Mouse (Mus musculus): ENCODE measurements around the gene Polr2b. TPM values are rescaled to one million over a fixed set of nuclear protein-coding genes. Genes with fewer than 3 reads are reported as not detected.

Gene Polr2b
- polyA plus RNA-seq, 1 experiment from 2014 or later, result 58.7 TPM

DNA sequence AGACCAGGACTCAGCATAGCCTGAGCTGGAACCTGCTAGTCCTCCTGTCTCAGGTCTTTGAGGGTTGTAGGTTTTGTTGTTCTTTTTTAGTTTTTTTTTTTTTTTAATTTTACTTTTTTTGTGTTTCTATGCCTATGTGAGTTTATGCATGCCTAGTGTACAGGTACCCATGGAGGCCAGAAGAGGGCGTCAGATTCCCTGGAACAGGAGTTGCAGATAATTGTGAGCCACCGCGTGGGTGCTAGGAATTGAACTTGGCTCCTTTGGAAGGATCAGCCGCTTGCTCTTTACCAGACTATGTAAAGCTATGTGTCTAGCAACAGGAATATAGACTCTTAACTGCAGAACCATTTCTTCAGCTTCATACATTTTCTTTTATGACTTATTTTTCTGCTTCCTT lies 4.3 kb downstream of the Polr2b start:
- Histone ChIP-seq H3K4me1 (ENCODE audit: control insufficient read depth, insufficient read depth, low read length) (peaks cover 8% of the 10 kb centered on the region; the same call in 1 of the 2 replicates), H3K27me3 (ENCODE audit: control insufficient read depth, insufficient read depth, low read length) (no peaks in the 10 kb centered on the region), H3K36me3 (ENCODE audit: control insufficient read depth, insufficient read depth, low read length) (peaks cover 24% of the 10 kb centered on the region), H3K27ac (ENCODE audit: low read depth, low read length) (no peak overlapping the region), H3K4me3 (ENCODE audit: low read depth, low read length) (no peak overlapping the region), H3K9ac (replicated peaks; ENCODE audit: low read depth, low read length) (no peak overlapping the region), H3K9me3 (ENCODE audit: control insufficient read depth, low read length) (no peaks in the 10 kb centered on the region), H3K4me2 (ENCODE audit: low read depth, low read length) (no peak overlapping the region)
- no peak for ATAC-seq (ENCODE audit: low read depth)
- 97% methylated on average over 4 of the region's 4 CpGs for whole genome bisulfite sequencing

DNA sequence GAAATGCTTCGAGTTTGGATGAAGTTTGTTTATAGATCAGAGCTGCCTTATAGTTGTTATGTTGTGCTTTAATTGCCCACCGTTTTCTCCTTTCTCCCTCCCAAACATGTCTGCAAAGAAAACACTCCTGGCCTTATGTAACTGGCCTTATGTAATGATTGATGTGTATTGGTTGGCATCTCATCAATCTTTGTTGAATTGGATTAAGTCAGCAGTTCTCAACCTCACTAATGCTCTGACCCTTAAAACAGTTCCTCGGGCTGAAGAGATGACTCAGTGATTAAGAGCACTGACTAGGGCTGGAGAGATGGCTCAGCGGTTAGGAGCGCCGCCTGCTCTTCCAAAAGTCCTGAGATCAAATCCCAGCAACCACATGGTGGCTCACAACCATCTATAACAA lies 5.0 kb downstream of the Polr2b start:
- Histone ChIP-seq H3K27me3 (ENCODE audit: control insufficient read depth, insufficient read depth, low read length) (no peaks in the 10 kb centered on the region), H3K36me3 (ENCODE audit: control insufficient read depth, insufficient read depth, low read length) (peaks cover 28% of the 10 kb centered on the region), H3K9ac (replicated peaks; ENCODE audit: low read depth, low read length) (no peak overlapping the region), H3K27ac (ENCODE audit: low read depth, low read length) (no peak overlapping the region), H3K4me3 (ENCODE audit: low read depth, low read length) (no peak overlapping the region), H3K4me2 (ENCODE audit: low read depth, low read length) (no peak overlapping the region), H3K9me3 (ENCODE audit: control insufficient read depth, low read length) (no peaks in the 10 kb centered on the region), H3K4me1 (ENCODE audit: control insufficient read depth, insufficient read depth, low read length) (peaks cover 8% of the 10 kb centered on the region; the same call in 1 of the 2 replicates)
- WGBS, result 92% methylated on average over 6 of the region's 6 CpGs
- ATAC-seq (ENCODE audit: low read depth), result no peak

DNA sequence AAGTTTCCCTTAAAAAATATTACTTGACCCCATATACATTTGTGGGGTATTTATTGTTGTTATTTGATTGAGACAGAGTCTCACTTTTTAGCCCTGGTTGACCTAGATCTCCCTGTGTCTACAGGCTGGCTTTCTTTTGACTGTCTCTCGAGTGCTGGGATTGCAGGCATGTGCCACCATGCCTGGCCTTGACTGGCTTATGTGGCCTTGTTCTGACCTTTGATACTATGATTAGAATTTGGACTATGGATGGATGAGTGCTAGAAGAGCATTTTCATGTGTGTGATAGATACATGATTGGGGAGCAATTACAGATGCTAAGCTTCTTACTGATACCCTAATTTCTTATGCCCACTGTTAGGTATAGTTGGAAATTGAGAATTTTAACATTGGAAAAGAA lies 15.0 kb downstream of the Polr2b start:
- H3K36me3 ChIP-seq (ENCODE audit: control insufficient read depth, insufficient read depth, low read length), result peaks cover 69% of the 10 kb centered on the region
- no peak overlapping the region for H3K9ac ChIP-seq (replicated peaks; ENCODE audit: low read depth, low read length)
- H3K4me3 ChIP-seq (ENCODE audit: low read depth, low read length), result no peak overlapping the region
- no peak overlapping the region for H3K27ac ChIP-seq (ENCODE audit: low read depth, low read length)
- no peaks in the 10 kb centered on the region for H3K4me1 ChIP-seq (ENCODE audit: control insufficient read depth, insufficient read depth, low read length)
- no peak for ATAC-seq (ENCODE audit: low read depth)
- H3K9me3 ChIP-seq (ENCODE audit: control insufficient read depth, low read length), result no peaks in the 10 kb centered on the region
- no peaks in the 10 kb centered on the region for H3K27me3 ChIP-seq (ENCODE audit: control insufficient read depth, insufficient read depth, low read length)
- WGBS, result 88% methylated on average over 1 of the region's 1 CpGs
- H3K4me2 ChIP-seq (ENCODE audit: low read depth, low read length), result no peak overlapping the region

DNA sequence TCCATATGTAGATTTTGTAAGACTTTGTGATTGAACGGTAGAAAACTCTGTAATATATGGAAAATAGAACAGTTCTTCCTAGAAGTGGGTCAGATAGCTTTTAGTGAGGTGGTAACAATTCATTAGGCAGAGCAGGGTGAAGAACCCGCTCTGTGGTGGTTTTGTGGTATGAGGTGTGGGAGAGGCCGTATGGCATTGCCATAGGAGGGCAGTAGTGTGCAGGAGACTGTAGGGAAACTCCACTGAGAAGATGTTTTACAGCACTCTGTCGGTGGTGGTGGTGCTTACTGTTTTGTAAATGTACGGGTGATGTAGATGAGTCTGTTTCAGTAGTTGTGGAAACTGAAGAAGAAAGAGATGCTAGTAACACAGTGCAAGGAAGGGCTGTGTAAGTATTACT lies 20.2 kb downstream of the Polr2b start:
- Histone ChIP-seq H3K4me2 (ENCODE audit: low read depth, low read length) (no peak overlapping the region), H3K9me3 (ENCODE audit: control insufficient read depth, low read length) (no peaks in the 10 kb centered on the region), H3K36me3 (ENCODE audit: control insufficient read depth, insufficient read depth, low read length) (peaks cover 55% of the 10 kb centered on the region), H3K9ac (replicated peaks; ENCODE audit: low read depth, low read length) (no peak overlapping the region), H3K27ac (ENCODE audit: low read depth, low read length) (no peak overlapping the region), H3K4me1 (ENCODE audit: control insufficient read depth, insufficient read depth, low read length) (no peaks in the 10 kb centered on the region), H3K4me3 (ENCODE audit: low read depth, low read length) (no peak overlapping the region), H3K27me3 (ENCODE audit: control insufficient read depth, insufficient read depth, low read length) (no peaks in the 10 kb centered on the region)
- 82% methylated on average over 5 of the region's 5 CpGs for WGBS
- ATAC-seq (ENCODE audit: low read depth), result no peak

DNA sequence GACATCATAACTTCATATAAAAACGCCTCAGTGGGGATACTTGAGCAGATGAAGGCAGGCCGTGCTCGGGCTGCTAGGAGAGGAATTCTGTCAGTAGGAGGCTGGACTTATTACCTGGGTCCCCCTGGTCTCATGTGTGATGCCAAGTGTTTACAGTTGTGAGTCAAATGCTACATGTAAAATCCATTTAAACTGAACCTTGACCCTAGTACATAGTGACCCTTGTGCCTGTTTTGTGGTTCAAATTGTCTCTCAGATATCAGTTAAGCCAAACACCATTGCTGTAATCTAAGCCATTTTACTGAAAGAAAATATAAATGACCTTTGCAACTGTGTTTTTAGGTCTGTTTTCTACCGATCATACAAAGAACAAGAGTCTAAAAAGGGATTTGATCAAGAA lies 30.1 kb downstream of the Polr2b start:
- Histone ChIP-seq H3K9ac (replicated peaks; ENCODE audit: low read depth, low read length) (no peak overlapping the region), H3K4me3 (ENCODE audit: low read depth, low read length) (no peak overlapping the region), H3K36me3 (ENCODE audit: control insufficient read depth, insufficient read depth, low read length) (peaks cover 55% of the 10 kb centered on the region), H3K4me1 (ENCODE audit: control insufficient read depth, insufficient read depth, low read length) (no peaks in the 10 kb centered on the region), H3K27me3 (ENCODE audit: control insufficient read depth, insufficient read depth, low read length) (no peaks in the 10 kb centered on the region), H3K27ac (ENCODE audit: low read depth, low read length) (no peak overlapping the region), H3K9me3 (ENCODE audit: control insufficient read depth, low read length) (no peaks in the 10 kb centered on the region), H3K4me2 (ENCODE audit: low read depth, low read length) (no peak overlapping the region)
- no peak for ATAC-seq (ENCODE audit: low read depth)
- 92% methylated on average over 4 of the region's 4 CpGs for WGBS

DNA sequence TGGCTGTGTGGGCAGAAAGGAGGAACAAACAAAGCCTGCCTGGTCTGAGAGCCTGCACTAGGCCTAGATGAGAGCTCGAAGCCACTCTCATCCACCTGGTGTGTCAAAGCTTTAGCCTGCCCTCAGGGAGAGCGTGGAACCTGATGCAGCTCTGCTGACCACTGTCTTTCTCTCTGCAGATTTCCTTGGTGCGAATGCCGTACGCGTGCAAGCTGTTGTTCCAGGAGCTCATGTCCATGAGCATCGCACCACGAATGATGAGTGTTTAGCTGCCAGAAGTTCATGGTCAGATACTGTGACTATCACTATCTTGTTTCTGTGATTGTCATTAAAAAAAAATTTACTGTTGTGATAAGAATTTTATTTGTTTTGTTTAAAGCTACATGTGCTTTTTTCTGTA lies 39.0 kb downstream of the Polr2b start:
- H3K27ac ChIP-seq (ENCODE audit: low read depth, low read length), result no peak overlapping the region
- no peaks in the 10 kb centered on the region for H3K27me3 ChIP-seq (ENCODE audit: control insufficient read depth, insufficient read depth, low read length)
- no peaks in the 10 kb centered on the region for H3K4me1 ChIP-seq (ENCODE audit: control insufficient read depth, insufficient read depth, low read length)
- H3K9ac ChIP-seq (replicated peaks; ENCODE audit: low read depth, low read length), result no peak overlapping the region
- WGBS, result 95% methylated on average over 8 of the region's 8 CpGs
- no peaks in the 10 kb centered on the region for H3K9me3 ChIP-seq (ENCODE audit: control insufficient read depth, low read length)
- H3K4me2 ChIP-seq (ENCODE audit: low read depth, low read length), result no peak overlapping the region
- peaks cover 45% of the 10 kb centered on the region for H3K36me3 ChIP-seq (ENCODE audit: control insufficient read depth, insufficient read depth, low read length)
- H3K4me3 ChIP-seq (ENCODE audit: low read depth, low read length), result no peak overlapping the region
- ATAC-seq (ENCODE audit: low read depth), result no peak

DNA sequence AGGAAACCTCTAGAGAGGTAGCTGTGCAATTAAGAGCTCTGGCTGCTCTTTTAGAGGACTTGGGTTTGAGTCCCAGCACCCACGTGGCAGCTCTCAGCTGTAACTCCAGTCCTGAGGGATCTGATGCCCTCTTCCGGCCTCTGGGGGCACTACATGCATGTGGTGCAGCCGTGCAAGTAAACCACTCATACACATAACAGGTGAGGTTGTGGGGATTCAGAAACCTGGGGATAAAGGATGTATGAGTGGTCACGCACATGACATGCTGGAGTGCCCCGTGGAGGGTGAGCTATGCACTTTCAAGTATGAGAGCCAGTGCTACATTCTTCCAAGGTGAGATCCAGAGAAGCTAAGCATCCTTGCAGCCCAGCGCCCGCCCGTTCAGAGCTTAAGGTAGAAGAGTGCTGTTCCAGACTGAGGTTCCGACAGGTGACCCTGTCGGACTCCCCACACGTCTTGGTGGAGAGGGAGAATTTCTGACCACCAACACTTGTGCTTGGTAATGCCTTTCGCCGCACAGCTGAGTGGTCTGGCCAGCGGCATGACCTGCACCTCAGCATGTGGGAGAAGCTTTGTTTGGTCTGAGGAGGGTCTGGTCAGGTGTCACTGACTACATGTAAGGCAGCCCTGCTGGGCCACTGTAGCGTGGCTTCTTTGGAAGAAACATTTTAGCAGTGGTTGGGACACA lies 40.2 kb downstream of the Polr2b start:
- Histone ChIP-seq H3K9ac (replicated peaks; ENCODE audit: low read depth, low read length) (no peak overlapping the region), H3K4me3 (ENCODE audit: low read depth, low read length) (no peak overlapping the region), H3K9me3 (ENCODE audit: control insufficient read depth, low read length) (no peaks in the 10 kb centered on the region), H3K27ac (ENCODE audit: low read depth, low read length) (no peak overlapping the region), H3K27me3 (ENCODE audit: control insufficient read depth, insufficient read depth, low read length) (no peaks in the 10 kb centered on the region), H3K36me3 (ENCODE audit: control insufficient read depth, insufficient read depth, low read length) (peaks cover 37% of the 10 kb centered on the region), H3K4me1 (ENCODE audit: control insufficient read depth, insufficient read depth, low read length) (0 out of 2 replicates have a peak, but pooled peaks cover 2% of the 10 kb centered on the region), H3K4me2 (ENCODE audit: low read depth, low read length) (no peak overlapping the region)
- ATAC-seq (ENCODE audit: low read depth), result no peak
- WGBS, result 93% methylated on average over 15 of the region's 15 CpGs

DNA sequence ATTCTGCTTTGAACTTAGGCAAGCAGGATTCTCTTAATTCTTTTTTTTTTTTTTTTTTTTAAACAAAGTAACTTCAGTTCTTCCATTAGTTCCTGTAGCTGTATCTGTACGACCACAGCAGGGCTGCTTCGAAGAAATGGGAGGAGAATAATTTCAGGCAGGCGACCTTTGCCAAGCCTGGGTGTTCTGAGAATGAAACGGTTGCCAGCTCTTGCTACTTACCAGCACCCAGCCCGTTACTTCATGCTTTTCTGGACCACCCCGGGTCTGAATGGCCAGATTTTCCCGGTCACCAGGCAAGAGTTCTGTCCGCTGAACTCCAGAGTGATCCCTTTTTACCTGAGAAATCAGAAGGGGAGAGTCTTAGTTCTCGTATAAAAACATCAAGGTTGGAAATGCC lies 41.7 kb downstream of the Polr2b start:
- 0 out of 2 replicates have a peak, but pooled peaks cover 2% of the 10 kb centered on the region for H3K4me1 ChIP-seq (ENCODE audit: control insufficient read depth, insufficient read depth, low read length)
- H3K36me3 ChIP-seq (ENCODE audit: control insufficient read depth, insufficient read depth, low read length), result peaks cover 30% of the 10 kb centered on the region
- WGBS, result 87% methylated on average over 9 of the region's 9 CpGs
- H3K4me3 ChIP-seq (ENCODE audit: low read depth, low read length), result no peak overlapping the region
- no peak overlapping the region for H3K4me2 ChIP-seq (ENCODE audit: low read depth, low read length)
- no peak overlapping the region for H3K9ac ChIP-seq (replicated peaks; ENCODE audit: low read depth, low read length)
- H3K9me3 ChIP-seq (ENCODE audit: control insufficient read depth, low read length), result no peaks in the 10 kb centered on the region
- H3K27ac ChIP-seq (ENCODE audit: low read depth, low read length), result no peak overlapping the region
- ATAC-seq (ENCODE audit: low read depth), result no peak
- H3K27me3 ChIP-seq (ENCODE audit: control insufficient read depth, insufficient read depth, low read length), result no peaks in the 10 kb centered on the region

DNA sequence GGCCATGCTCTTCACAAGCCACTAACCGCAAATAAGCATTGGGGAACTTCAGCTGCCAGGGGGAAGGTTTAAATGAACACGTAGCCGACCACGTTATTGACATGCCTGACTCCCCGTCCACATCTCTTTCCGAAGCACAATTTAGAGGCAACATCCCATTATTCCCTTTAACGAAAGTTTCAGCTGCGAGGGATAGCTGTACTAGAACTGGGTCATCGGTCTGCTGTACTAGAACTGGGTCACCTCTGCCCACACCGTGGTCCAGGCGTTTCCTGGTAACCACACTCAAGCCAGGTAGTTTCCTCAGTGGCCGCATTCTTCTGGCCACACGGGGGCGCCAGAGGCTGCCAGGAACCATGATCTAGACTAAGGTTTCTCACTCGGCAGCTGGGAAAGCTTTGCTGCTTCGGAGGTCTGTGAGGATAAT lies 44.4 kb downstream of the Polr2b start:
- H3K4me2 ChIP-seq (ENCODE audit: low read depth, low read length), result peak overlapping the region; percentile 41
- 0 out of 2 replicates have a peak, but pooled peaks cover 2% of the 10 kb centered on the region for H3K4me1 ChIP-seq (ENCODE audit: control insufficient read depth, insufficient read depth, low read length)
- WGBS, result 3% methylated on average over 16 of the region's 16 CpGs
- H3K9me3 ChIP-seq (ENCODE audit: control insufficient read depth, low read length), result no peaks in the 10 kb centered on the region
- peak; percentile 78 for ATAC-seq (ENCODE audit: low read depth)
- peaks cover 6% of the 10 kb centered on the region for H3K36me3 ChIP-seq (ENCODE audit: control insufficient read depth, insufficient read depth, low read length)
- no peak overlapping the region for H3K27ac ChIP-seq (ENCODE audit: low read depth, low read length)
- peak overlapping the region; percentile 20; the same call in 1 of the 2 replicates for H3K4me3 ChIP-seq (ENCODE audit: low read depth, low read length)
- no peak overlapping the region; the same call in 1 of the 2 replicates for H3K9ac ChIP-seq (replicated peaks; ENCODE audit: low read depth, low read length)
- H3K27me3 ChIP-seq (ENCODE audit: control insufficient read depth, insufficient read depth, low read length), result no peaks in the 10 kb centered on the region

Data from neural tube, embryonic 14.5 days (tissue).